Mouse (Mus musculus): ENCODE data around the gene Gtf3c5.

Gtf3c5 gene

DNA sequence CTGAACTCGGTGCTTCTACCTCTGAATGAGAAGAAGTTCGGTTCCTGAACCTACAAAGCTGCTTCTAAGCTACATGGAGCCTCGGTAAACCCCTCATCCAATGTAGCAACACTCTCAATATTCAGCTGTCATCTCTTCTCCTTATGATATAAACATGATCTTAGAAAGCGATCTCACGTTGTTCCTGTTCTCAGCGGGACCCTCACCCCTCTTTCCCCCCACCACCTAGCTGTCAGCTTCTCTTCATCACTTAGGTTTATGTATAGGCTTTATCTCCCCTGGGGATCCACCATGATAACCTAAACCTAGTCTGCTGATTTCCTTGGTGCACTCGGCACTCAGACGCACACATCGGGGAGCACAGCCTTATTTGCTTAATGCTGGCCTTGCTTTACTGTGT lies at the start of gene Gtf3c5:
Gene Gtf3c5, minus strand, starts transcription at position 101 of the 400 bp plus-strand sequence.
- no peak for DNase-seq (ENCODE audit: low spot score)

DNA sequence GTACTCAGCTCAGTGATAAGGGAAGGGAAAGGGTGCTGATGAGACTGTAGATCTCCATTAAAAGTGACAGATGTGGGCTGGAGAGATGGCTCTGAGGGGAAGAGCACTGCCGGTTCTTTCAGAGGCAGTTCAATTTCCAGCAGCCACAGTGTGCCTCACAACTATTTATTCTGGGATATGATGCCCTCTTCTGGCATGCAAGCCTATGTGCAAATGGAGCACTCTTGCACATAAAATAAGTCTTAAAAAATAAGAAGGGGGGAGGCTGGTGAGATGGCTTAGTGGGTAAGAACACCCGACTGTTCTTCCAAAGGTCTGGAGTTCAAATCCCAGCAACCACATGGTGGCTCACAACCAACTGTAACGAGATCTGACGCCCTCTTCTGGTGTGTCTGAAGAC lies 49.6 kb upstream of the Gtf3c5 start:
- DNase-seq (ENCODE audit: low spot score): no peak

DNA sequence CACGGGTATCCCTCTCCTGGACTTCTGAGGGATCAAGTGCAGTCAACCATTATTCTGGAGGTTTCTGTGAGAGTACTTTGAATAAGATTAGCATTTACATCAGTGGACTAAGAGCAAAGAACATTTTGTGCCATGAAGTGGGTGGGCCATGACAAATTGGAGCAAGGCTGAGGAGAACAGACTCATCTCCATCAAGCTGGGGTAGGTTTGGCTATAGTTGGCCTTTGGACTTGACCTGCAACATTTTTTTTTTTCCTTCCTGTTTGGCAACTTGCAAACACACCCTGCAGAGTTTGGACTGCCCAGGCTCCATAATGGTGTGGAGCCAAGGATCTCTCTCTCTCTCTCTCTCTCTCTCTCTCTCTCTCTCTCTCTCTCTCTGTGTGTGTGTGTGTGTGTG lies 49.1 kb upstream of the Gtf3c5 start:
- no peak for DNase-seq (ENCODE audit: low spot score)

DNA sequence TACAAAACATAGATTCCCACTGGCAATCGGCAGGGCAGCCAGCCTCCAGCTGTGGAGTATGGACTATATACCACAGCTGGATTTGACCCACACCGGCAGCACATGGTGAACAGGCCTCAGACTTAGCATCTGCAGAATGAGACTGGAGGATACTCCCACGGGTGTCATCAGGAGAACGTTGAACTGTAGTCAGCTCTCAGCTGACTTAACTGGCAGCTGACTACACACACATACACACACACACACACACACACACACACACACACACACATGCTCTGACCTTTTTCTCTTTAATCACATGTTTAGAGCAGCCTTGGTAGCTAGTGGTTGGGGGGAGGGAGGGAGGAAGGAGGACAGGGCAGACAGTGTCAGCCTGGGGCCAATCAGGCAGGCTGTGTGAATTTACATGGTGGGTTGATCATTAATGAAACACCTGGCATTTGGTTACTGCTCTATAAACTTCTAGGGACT lies 46.4 kb upstream of the Gtf3c5 start:
- DNase-seq (ENCODE audit: low spot score): no peak

DNA sequence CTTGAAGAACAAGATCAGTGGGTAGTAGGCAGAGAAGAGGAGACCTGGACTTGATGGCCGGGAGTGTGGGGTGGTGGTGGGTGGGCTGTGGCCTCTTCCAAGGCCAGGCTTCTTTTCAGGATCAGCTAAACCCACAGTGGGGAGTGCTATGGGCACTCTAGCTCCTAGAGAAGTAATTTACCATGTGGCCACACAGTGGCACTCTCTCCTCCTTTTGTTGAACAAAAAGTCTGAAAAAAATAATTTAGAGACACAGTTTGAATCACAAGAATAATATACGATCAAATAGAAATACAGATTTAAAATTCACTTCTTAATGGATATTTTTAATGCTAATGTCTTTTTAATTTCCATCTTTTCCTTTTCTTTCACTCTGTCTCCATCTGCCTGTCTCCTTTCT lies 44.5 kb upstream of the Gtf3c5 start:
- no peak for DNase-seq (ENCODE audit: low spot score)

- no peak for DNase-seq (ENCODE audit: low spot score)
Measured at GRCm38 (mm10) chr2:28626038-28626437, 42.5 kb upstream of the Gtf3c5 start.

DNA sequence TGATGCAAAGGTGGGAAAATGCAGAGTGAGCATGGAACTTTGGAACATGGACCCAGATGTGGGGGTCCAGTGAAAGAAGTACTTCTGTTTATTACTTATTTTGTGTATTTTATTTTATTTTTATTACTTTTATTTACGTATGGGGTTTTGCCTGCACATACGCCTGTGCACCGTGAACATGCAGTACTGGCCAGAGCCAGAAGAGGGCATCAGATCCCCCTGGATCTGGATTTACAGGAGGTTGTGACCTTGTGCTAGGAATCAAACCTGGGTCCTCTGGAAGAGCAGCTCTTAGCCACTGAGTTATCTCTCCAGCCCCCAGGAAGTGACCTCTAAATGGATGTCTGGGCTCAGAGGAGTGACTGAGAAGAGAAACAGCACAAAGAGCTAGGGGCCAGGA lies 41.3 kb upstream of the Gtf3c5 start:
- no peak for DNase-seq (ENCODE audit: low spot score)

- DNase-seq (ENCODE audit: low spot score): no peak
Measured at GRCm38 (mm10) chr2:28622521-28623124, 39.1 kb upstream of the Gtf3c5 start.

DNA sequence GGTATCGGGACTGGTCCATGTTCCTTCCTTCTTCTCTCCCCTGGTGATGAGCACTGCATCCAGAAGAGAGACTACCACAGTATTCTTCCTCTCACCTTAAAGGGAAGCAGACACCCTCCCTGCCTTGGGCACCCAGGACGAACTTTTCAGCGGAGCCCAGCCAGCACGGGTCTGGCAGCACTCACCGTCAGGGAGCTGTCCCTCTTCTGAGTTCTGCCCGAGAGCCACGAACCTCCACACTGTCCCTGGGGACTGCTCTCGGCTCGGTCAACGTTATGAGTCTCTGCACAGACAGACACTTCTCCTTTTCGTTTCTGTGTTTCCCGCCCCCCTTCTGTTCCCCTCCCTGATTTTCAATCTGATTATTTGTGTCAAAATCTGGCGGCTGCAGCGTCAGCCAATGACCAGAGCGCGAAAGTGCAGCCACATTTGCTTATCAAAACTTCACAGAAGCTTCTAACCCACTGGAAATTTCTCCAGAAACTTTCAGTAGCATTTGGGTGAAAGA lies 38.2 kb upstream of the Gtf3c5 start, which contains the start of gene Gfi1b:
Gene Gfi1b, minus strand, starts transcription at position 319 of the 508 bp plus-strand sequence.
- no peak for DNase-seq (ENCODE audit: low spot score)

DNA sequence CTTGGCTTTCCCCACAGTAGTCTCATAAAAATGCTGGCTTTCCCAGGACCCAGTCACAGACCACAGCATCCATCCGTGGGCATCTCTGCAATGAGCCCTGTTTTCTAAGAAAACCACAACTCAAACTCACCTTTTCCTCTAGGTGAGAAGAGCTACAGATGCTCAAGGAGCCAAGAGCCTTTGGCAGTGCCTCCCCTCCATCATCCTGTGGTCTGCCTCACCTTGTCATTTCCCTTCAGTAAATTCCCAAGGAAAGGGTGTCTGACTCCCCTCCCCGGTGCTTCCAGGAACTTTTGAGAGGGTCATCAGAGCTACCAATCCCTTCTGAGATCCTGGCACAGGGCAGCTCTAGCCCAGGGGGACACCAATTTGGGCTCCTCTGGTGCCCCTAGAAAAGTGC lies 37.6 kb upstream of the Gtf3c5 start:
- no peak for DNase-seq (ENCODE audit: low spot score)

DNA sequence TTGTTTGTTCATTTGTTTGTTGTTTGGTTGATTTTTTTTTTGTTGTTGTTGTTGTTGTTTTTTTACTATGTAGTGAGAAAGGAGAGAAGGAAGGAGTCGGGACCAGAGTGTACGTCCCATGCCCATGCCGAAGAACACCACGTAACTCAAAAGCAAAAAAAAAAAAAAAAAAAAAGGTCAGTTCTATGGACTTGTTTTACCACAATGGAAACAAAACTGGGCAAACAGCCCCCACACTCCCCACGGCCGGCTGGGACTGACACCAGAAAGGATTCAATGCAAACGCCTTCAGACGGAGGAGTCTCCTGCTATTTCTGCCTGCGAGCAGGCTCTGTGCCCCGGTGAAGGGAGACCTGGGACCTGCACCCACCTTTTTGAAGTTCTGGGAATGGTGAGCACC lies 37.0 kb upstream of the Gtf3c5 start:
- DNase-seq (ENCODE audit: low spot score): no peak

GRCm38 (mm10) chr2:28619369-28619768 lies 35.8 kb upstream of the Gtf3c5 start:
- DNase-seq (ENCODE audit: low spot score): no peak

- no peak for DNase-seq (ENCODE audit: low spot score)
Measured at GRCm38 (mm10) chr2:28618777-28619336, 35.3 kb upstream of the Gtf3c5 start.

DNA sequence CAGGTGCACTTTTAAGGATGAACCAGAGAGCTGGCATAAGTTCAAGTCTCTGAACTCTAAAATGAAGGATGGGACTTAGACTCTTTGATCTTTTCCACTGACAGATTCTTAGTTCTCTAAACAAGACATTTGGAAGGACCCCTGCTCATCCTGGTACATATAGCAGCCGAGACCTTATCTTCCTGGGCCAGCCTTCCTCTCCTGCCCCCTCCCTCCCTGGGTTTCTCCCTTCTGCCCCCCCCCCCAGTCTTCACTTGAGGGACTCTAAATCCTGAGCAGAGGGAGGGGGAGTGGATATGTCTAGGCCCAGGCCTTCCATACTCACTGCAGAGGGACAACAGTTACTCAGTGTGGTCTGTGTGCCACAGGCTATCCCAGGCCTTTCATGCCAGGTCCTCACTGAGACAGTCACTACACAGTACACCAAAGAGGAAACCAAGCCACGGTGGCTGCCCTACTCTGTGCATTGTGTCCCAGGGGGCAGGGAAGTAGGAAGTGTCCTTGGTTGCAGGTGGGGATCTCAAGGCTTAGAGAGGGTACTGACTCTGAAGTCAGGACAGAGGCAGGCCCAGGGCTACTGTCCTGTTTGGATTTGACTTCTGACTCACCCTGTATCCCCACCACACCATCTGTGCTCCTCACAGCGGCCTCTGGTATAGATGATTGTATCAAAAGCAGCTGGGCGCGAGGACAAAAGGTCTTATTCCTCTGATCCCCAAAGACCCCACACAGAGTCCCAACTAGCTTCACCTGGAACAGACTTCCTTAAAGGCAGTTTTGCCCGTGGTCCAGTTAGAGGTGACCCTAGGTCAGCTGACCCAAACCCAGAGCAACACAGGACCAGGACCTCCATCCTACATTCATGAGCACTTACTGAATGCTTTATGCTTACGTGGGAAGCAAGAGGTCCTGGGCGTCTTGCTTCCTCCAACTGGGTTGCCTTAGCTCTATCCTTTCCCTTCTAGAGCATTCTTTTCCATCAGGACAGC lies 34.2 kb upstream of the Gtf3c5 start:
- DNase-seq (ENCODE audit: low spot score): no peak

DNA sequence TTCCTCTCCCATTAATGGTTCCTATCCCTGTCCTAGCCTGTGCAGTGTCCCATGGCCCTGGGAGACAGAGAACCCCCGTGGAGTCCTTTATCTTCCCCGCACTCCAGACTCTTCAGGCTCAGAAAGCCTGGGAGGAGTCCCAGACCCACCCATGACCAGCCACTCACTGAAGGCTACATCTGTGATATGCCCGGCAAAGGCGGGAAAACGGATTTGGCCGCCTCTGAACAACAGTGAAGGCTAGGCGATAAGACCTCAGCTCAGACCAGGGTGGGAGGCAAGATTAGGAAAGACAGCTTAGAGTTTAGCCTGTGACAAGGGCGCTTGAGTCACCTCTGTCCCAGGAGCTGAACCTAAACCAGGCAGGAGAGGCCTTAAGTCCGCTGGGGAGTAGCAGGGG lies 33.3 kb upstream of the Gtf3c5 start:
- no peak for DNase-seq (ENCODE audit: low spot score)

- no peak for DNase-seq (ENCODE audit: low spot score)
Measured at GRCm38 (mm10) chr2:28616358-28616757, 32.8 kb upstream of the Gtf3c5 start.

- DNase-seq (ENCODE audit: low spot score): no peak
Measured at GRCm38 (mm10) chr2:28613599-28613998, 30.0 kb upstream of the Gtf3c5 start.

DNA sequence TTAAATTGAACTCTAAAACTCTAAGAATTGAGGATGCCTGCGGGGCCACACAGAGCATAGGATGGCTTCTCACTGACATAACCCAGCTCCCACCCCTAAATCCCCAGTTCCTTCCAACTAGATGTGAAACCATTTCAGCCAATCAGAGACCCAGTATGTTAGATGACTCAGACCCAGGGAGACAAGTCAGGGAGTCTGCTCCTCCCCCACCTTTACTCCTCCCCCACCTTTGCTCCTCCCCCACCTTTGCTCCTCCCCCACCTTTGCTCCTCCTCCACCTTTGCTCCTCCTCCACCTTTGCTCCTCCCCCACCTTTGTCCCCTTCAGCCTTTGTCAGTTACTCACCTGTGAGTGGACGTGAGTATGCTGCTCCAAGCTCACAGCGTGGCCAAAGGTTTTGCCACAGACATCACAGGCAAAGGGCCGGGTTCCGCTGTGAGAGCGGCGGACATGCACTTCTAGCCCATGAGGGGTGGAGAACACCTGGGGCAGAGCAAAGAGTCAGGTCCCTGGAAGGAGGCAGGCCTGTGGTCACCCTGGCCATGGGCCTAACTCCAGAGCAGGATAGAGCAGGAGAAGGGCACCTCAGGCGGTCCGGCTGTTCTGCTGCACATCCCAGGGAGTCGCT lies 29.0 kb upstream of the Gtf3c5 start:
- no peak for DNase-seq (ENCODE audit: low spot score)

GRCm38 (mm10) chr2:28611407-28611787 lies 27.8 kb upstream of the Gtf3c5 start:
- no peak for DNase-seq (ENCODE audit: low spot score)

- no peak for DNase-seq (ENCODE audit: low spot score)
Measured at GRCm38 (mm10) chr2:28610716-28611406, 27.3 kb upstream of the Gtf3c5 start.

DNA sequence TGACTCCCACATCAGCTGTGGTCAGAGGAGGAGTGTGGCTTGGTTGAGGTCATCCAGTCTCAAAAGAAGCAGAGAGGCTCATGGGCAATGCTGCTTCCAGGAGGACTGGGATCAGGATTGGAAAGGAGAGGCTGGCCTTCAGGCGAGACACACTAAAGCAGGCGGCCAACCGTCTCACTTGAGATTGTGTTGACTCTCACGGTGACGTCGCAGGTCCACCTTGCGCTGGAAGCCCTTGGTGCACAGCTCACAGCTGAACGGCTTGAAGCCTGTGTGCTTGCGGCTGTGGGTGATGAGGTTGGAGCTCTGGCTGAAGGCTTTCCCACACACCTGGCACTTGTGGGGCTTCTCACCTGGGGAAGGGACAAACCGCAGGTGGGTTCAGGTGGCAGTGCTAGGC lies 26.3 kb upstream of the Gtf3c5 start:
- no peak for DNase-seq (ENCODE audit: low spot score)

All from ovary, postnatal 36 days (tissue).